Mouse (Mus musculus) urinary bladder, postnatal 10 days (tissue): ENCODE measurements around the gene Jdp2.

ENCODE experiments used
- DNase-seq: peaks from one replicate; pipeline ENCODE4 v3.0.0; 2022; ENCODE audit warnings: low spot score

Gene Jdp2

DNA sequence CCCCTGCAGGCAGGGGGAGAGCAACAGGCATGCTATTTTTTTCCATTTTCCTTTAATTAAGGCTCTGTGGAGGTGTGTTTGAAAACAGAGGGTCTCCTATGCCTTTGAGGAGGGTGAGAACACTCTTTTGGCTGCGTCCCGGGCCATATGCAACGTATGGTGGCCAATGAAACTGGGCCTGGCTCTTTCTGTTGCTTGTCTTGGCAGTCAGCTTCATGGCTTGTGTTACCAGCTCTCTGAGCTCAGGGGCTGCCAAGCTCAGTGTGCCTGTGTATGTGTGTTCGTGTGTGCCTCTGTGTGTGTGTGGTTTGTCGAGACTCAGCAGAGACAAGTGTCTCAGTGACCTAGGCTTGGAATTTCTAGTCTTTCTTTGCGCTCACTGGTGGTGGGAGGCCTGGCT, 2.7 kb downstream of the Jdp2 start:
- no peak for DNase-seq

DNA sequence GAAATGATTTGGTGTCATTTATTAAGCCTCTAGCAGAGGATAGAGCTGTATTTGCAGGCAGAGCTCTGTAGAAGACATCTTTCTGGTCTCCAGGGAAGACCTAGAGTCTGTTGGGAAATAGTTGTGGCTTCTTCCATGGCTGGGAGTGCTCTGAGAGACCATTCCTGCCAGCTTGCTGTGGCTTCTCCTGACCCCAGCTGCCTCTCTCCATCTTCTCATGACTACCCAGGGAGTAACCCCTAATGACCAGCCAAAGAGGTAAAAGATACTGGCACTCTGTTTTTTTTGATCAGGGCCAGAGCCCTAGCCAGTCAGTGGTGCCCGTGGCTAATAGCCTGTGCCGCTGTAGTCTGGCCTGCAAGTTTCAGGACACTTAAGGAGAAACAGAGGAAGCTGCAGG, 3.3 kb downstream of the Jdp2 start:
- no peak for DNase-seq

DNA sequence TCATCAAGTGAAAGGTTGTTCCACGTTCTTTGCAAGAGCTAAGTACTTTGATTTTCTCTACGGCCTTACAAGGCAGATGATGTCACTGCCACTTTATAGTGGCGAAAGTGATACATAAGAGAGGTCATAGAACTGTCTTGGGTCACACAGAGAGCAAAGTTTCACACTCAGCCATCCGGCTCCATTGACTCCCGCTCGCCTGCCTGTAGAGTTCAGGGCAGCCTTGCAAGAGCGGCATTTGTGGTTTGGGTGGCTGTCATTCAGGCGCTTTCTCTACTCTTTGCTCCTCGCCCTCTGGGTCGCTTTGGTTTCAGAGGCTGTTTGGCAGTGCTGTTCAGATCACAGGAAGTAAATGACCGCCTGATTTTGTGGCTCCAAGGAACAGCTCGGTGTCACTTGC, 4.0 kb downstream of the Jdp2 start:
- no peak for DNase-seq

DNA sequence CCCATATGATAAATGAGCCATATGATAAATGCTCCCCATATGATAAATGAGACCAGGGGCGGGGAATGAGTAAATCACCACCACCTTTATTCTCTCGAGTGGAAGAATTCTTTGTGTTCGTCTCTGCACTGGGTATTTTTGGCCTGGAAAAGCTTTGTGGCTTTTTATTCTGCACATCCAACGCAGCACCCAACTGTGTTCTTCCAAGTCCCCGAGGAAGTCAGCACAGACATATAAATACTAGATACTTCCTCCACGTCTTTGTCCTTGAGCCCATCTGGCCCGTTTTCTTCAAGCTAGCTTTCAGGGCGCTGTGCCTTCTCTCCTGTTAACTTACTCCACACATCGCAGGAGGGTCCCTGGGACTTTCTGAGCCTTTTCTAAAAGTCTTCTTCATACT, 4.9 kb downstream of the Jdp2 start:
- no peak for DNase-seq

DNA sequence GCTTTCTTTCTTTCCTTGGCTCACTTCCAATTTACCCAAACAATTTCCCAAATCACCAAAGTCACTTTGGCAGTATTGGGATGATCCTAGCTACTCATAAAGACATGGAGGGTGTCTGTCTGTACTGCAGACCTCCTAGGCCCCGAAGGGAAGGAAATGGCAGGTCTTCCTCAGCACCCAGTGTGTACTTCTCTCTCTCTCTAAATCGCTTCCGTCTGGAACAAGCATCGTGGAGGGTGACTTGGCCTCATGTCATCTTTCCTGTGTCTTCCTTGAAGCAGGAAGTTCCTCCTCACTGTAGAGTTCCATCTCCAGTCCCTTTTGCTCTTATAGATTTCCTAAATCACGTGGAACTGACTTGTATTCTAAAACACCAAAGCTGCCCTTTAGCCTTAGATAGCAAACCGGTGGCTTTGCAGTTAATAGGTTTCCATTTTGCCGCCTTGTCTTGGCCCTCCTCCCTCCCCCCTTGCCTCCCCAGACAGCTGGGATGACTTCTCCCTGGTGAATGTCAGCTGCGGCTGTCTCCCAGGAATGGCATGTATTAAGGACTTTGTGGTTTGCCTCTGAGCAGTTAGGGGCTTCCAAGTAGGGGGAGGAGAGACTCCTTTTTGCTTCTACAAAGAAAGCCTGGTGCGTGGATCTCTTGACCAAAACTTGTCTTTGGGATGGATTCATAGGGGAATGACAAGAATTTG, 5.6 kb downstream of the Jdp2 start:
- DNase-seq = no peak

DNA sequence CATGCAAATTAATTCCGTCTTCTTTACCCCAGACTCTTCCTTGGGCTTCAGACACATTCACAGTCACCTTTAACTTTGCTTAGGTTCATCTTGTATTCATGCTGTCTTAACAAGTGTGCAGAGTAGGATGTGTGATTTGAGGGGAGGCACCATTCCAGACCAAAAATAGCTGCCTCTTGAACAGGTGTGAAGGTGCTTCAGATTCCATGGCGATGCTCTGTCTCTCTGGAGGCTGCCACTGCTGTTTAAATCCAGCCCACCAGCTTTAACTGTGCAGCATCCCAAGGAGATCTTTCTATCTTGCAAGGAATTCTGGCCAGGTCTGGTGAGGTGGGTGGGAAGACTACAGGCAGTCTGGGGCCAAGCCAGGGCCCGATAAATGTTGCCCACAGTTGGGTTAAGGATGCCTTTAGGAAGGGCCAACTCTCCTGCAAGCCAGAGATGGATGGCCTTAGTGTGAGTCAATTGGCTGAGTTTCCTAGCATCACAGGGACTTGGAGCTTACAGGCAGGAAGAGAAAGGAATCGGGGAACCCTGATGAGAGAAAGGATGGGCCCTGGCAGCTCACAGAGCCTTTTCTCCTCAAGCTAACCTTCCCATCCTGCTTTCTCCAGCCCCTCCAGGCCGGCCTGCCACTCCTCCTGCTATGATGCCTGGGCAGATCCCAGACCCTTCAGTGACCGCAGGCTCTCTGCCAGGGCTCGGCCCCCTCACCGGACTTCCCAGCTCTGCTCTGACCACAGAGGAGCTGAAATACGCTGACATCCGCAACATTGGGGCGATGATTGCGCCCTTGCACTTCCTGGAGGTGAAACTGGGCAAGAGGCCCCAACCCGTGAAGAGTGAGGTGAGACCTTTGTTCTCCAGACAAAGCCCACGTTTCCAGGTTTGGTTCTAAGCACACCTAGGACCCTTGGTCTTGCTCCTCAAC, 9.0 kb downstream of the Jdp2 start:
- DNase-seq = no peak

DNA sequence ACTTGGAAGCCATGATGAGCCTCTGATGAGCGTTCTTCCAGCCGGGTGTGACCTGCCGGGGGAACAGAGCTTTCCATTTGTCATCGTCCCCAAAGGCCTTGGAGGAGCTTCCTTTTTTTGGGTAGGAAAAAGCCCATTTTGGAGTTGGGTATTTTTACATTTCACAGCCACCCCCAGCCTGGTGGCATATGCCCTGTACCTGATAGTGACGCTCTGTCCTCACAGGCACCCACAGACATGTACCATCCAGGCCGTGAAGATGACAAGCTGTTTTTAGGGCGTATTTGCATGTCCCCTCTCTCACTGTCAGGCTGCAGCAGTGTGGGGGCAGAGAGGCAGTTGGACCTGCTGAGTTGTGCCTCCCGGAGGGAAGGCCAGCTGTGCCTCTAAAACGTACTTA, 11.3 kb downstream of the Jdp2 start:
- no peak for DNase-seq

DNA sequence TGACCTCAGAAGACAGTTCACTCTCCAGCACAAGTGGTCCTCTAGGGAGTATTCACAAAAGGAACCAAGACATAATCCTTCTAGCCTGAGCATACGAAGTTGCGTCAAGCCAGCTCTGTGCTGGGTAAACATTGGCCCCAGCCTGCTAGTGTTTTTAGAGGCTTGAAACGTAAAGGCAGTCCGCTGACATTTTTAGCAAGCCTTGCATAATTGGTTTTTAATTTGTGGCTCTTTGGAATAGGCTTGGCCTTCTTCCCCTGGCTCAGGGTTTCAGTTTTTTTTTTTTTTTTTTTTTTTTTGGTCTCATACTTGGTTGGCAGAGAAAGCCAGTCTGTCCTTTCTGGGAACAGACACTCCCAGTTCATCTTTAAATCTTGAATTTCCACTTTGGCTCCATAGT, 15.3 kb downstream of the Jdp2 start:
- no peak for DNase-seq

DNA sequence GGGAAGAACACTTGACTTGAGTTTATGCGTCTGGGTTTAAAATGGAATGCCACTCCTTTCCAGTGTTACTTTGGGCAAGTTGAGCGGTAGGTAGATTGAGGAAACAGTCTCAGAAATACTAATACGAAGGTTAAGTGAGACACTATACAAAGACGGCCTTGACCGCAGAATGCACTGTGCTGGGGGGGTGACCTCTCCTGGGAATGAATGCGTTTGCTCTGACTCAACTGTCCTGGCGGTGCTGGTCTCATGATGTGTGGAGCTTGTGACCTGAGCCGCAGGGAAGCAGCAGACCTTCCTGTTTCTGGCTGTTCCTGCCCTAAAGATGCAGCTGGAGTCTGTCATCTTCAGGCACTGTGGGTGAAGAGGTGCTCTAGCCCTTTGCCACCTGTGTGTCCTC, 16.7 kb downstream of the Jdp2 start:
- DNase-seq = no peak

DNA sequence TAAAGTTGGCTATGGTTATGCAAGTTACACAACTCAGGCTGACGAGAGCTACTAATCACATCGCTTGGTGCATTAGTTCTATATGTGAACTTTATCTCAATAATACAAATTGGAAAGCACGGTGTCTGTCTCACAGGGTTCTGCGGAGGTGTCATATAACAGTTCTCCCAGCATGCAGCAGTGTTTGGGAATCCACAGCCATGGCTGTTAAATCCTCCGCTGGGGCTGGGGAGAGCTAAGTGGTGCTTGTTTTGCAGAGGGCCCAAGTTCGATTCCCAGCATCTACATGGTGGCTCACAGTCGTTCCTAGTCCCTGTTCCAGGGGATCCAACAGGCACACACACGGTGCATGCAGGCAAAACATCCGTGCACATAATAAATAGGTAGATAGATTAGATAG, 19.1 kb downstream of the Jdp2 start:
- no peak for DNase-seq

DNA sequence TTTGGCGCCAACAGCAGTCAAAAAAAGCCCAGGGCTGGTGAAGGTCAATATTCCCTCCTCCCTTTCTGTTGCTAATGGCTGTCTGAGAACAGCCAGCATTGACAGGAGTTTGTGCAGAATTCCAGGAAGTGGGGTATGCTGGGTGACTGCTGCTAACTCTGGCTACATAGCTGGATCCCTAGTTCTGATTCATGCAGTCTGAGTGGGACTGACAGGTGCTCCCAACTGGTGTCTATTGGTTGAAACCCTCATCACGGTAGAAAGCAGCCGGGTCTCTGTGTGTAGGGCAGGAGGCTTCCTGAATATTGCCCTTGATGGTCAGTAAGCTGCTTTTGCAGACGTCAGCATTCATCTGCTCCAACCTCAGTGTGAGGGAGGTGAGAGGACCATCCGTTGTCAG, 19.6 kb downstream of the Jdp2 start:
- no peak for DNase-seq

DNA sequence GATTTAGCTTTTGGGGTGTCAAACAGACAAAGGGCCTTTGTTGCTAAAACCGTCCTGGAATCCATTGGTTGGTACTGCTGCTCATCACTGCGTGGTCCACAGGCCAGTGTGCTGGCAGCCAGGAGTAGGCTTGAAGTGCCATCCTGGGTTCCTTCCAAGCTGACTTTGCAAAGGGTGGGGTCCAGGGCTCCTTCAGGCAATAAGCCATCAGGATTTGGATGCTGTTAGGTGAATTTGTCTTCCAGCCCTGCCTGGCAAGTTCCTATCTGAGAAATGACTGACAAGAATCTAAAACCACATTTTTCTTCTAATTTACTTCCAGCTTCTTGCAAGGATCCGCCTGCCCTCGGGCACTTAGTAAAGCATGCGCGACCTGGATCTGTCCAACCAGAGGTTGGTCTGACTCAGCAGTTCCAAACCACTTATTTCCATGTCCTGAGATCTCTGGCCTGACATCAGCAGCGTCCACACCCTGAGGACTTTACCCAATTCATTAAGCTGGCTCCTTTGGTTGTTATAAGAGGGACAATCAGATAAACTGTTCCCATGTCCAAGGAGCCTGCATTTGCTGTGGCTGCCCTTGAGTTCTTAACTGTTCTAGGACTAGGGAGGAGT, 20.6 kb downstream of the Jdp2 start:
- no peak for DNase-seq

DNA sequence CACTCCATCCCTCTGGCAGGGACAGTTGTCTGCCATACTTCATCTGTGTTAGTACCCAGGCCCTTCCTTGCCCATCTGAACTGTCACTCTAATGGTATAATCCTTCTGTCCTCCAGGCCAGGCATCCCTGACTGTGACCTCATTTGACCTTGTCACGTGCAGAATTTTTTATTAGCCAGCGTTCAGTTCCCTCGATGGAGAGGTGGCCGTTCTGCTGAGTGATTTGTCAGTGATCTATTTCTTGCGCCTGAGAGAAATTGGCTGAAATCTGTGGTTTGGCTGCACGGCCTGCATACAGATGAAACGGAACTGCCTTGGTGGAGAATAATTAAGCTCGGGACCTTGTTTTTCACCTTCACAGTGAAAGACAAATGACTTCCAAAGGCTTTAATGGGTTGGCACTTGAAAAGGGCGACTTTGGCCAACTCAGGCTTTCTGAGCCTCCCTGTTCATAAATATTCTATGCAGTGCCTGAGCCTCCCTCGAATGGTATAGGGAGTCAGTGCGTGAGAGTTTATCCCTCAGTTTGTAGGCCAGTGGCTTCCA, 21.1 kb downstream of the Jdp2 start:
- DNase-seq = no peak

DNA sequence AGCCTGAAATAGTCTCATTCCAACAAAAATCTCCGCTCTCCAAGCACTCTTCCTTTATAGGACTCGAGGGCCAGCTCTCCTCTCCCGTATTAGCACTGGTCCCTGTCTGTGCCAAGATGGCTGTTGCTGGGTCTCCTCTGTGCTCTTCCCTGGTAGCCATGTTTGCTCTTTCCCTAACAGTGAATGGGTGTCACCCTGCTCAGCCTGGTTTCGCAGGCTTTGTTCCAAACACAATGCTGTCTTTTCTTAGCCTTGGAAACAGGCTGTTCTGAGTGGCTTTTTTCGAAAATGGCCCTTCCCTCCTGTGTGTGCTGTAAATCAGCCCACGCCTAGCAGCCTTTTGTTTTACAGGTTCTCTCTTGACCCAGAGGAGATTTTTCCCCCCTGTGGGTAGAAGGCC, 22.2 kb downstream of the Jdp2 start:
- no peak for DNase-seq

DNA sequence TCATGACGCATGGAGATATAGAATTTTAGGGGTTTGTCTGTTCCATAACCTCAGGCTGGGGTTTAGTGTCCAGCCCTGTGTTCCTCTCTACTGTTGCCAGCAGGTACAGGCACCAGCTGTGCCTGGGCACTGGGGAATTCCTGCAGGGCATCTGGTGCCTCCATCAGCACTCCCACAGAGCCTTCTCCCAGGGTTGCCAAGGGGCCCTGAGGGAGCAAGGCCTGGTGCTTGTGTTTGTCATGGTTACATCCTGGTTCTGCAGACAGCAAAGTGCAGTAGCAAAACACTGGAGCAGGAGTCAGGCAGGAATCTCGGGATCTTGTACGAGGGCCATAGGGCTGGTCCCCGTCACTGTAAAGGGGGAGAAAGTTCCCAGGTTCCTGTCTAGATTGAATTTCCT, 22.8 kb downstream of the Jdp2 start:
- DNase-seq = no peak

DNA sequence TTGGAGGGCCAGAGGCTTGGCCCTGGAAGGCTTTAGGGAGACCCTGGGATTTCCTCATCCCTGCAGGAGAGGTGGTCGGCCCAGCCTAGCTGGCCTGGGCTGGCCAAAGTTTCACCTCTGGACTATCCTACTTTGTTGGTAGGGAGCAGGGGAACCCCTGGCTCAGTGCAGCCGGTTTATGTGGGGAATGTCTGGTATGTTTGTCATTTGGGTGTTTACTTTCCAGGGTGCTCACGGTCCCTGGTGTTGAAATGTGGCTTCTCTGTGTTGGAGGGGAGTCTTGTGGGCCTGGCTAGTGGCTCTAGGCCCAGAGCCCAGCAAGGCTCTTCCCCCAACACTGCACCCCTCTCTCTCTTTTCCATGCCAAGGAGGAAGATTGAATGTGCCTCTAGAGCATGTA, 24.9 kb downstream of the Jdp2 start:
- no peak for DNase-seq

DNA sequence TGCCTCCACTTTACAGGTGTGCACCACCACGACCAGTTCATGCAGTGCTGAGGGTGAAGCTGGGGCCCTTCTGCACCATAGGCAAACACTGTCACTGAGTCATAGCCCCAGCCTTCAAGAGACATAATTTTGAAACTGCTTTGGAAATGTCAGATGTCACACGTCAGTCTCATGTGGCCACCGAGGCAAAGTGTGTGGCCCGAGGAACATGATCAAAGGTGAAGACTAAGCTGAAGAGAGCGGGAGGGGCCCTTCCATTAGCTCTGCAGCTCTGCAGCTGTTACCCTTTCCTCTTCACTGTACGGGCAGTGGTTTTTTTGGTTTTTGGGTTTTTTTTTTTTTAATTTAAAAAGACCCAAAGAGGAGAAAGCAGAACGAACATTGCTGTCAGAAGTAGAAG, 25.8 kb downstream of the Jdp2 start:
- no peak for DNase-seq

DNA sequence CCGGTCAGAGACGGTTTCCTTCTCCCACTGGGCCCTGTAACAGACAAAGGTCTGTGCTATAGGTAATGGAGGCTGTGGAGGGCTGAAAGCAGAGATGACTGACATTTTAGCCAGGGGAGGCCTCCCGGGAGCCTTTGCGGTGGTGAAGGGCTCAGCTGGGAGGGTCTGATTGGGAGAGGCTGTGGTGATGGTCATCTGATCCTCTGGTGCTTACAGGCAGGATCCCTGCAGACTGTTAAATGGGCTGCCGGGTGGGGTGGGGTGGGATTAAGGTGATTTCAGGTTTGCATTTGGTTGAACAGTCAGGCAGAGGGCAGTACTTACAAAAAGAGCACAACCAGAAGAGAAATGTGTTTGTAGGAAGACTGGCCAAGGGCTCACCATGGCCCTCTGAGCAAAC, 27.0 kb downstream of the Jdp2 start:
- DNase-seq = no peak

DNA sequence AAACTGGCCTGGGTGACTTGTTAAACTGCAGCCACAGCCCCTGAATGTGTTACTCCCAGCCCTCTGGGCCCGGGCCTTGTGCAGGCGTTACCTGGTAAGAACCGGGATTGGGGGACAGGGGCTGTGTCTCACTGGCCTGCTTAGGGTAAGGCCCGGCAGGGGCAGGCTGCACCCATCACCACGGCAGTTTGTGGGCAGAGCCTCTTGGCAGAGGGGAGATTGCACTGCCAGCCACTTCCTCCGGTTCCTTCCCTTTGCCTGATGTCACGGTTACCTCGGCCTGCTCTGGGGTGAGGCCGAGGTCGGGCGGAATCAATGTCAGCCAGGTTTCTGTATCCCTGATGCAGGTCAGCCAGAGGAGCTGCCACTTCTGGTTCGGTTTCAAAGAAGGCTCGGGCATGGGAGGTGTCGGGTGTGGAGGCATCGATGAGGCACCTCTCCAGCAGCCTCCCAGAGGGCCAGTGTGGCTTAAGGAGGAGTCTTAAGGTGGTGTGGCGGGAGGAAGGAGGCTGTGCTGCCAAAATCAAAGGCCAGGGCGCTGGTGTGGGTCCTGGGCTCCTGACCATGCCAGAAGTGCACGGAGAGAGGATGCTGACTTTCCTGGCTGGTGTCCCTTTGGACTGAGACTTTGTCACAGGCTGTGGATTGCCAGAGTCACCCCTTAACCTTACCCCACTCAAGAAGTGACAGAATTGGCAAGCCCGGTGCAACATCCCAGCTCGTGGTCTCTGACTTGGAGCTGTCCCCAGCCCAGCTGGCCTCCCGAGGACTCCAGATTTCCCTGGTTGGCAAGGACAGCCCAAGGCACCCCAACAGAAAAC, 31.0 kb downstream of the Jdp2 start:
- DNase-seq = no peak

DNA sequence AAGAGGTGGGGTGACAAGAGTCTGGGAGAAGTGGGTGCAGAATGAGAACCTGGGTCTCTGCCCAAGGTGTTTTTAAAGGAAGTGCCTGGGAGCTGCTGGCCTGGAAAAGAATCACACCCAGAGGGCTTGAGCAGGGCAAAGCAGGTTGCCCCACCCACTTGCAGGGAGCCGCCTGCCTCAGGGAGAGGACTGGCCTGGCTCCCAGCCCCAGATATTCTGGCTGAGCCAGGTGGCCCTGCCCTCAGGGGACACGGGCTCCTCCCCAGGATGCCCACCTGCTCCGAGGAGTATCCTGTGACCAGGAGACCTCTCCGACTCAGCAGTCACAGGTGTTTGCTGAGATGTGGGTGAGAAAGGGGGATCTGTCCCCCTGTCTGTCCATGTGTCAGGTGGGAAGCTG, 32.4 kb downstream of the Jdp2 start:
- DNase-seq = no peak

DNA sequence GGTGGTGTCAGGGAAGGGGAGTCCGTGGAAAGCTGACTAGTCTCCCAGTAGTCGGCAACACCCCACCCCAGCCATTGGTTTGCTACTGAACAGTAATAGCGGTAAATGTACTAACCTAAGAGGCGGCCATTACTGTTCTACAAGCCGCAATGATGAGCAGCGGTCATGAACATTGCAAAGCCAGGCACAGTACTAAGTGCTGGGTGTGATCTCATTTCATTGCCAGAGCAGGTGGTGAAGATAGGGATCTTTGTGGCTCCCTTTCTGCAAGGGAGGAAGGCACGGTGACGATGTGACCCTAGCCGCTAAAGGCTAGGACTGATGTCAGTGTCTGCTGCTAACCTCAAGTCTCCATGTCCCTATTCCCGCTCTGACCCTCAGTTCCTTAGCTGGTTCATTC, 33.5 kb downstream of the Jdp2 start:
- no peak for DNase-seq

DNA sequence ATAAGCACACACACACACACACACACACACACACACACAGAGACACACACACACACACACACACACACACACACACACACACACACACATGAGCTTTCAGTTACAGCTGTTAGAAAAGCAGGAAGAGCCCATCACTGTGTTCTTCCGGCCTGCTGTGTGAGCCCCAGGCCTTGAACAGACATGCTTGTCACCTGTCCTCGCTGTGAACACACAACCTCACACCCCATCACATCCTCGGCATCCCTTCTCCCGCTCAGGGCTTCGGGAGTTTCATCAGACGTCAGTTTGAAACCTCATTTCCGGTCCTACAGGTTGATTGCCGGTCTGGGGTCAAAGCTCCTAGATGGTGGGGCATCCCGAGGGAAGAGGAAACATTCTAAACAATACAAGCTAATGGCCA, 39.1 kb downstream of the Jdp2 start:
- no peak for DNase-seq
